Mouse (Mus musculus) lung, postnatal 0 days (tissue): ENCODE results near the gene Tmem164. TPM values are rescaled to one million over a fixed set of nuclear protein-coding genes. Genes with fewer than 3 reads are reported as not detected.

ENCODE experiments used
- ATAC-seq: fragments of 200-750 bp; cut with Nextera tagmentation; 2 replicates; pipeline ENCODE4 v1.8.0; 2017; ENCODE audit warnings: moderate library complexity
- DNase-seq: peaks from one replicate; pipeline ENCODE4 v3.0.0-alpha.2; 2016; ENCODE audit warnings: low spot score
- H3K27ac ChIP-seq: fragments of 300-500 bp; sonication (generic); 2 replicates; pipeline ENCODE4 v1.5.1; 2014; ENCODE audit warnings: antibody characterized with exemption, mild to moderate bottlenecking, low read length, mixed read lengths
- H3K27me3 ChIP-seq: fragments of 300-500 bp; sonication (generic); replicated peaks from 2 replicates; pipeline ENCODE4 v1.6.1; 2014; ENCODE audit warnings: low read length, mixed read lengths; ENCODE audit not compliant: insufficient read depth
- H3K36me3 ChIP-seq: fragments of 300-500 bp; sonication (generic); 2 replicates; pipeline ENCODE4 v1.6.1; 2014; ENCODE audit warnings: low read length, mixed read lengths; ENCODE audit not compliant: insufficient read depth
- H3K4me1 ChIP-seq: fragments of 300-500 bp; sonication (generic); 2 replicates; pipeline ENCODE4 v1.6.1; 2014; ENCODE audit warnings: antibody characterized with exemption, low read depth, low read length, mixed read lengths; ENCODE audit not compliant: insufficient read depth
- H3K4me2 ChIP-seq: fragments of 300-500 bp; sonication (generic); replicated peaks from 2 replicates; pipeline ENCODE4 v1.6.1; 2014; ENCODE audit warnings: low read depth, mild to moderate bottlenecking, low read length, moderate library complexity, mixed read lengths
- H3K4me3 ChIP-seq: fragments of 300-500 bp; sonication (generic); 2 replicates; pipeline ENCODE4 v1.5.1; 2014; ENCODE audit warnings: low read depth, low read length
- H3K9ac ChIP-seq: fragments of 300-500 bp; sonication (generic); replicated peaks from 2 replicates; pipeline ENCODE4 v1.6.1; 2014; ENCODE audit warnings: low read depth, mild to moderate bottlenecking
- H3K9me3 ChIP-seq: fragments of 300-500 bp; sonication (generic); 2 replicates; pipeline ENCODE4 v1.6.1; 2016; ENCODE audit warnings: low read length, mixed read lengths
- CTCF ChIP-seq: IDR thresholded peaks from 2 replicates; pipeline ENCODE4 v1.5.1; 2016; ENCODE audit warnings: antibody characterized with exemption, mild to moderate bottlenecking
- EP300 ChIP-seq: IDR thresholded peaks from 2 replicates; pipeline ENCODE4 v1.6.1; 2016; ENCODE audit warnings: antibody characterized with exemption, mild to moderate bottlenecking, control low read depth
- WGBS: fragments of 180-500 bp; shearing (Covaris S2); extraction: QIAGEN DNeasy Blood & Tissue Kit; methylation state at CpG from one replicate; pipeline ENCODE4 v1.1.7; 2014; 5-methylcytosine and 5-hydroxymethylcytosine counted together
- polyA plus RNA-seq: library from polyadenylated mRNA; unstranded; fragments of >200 nt; fragmentation: Nextera tagmentation; extraction: Ambion mirVana; gene quantifications from 2 replicates; pipeline ENCODE4 v1.2.1, GENCODE M21; 2015

The Tmem164 gene
- polyA plus RNA-seq, 1 experiment from 2014 or later: 47.4 TPM

- DNase-seq: no peak
- H3K4me1 ChIP-seq: no peaks in the 10 kb centered on the region
- ATAC-seq: no peak
- no peaks in the 10 kb centered on the region for H3K9me3 ChIP-seq
- no peak overlapping the region for H3K4me2 ChIP-seq
- no peak overlapping the region for H3K27ac ChIP-seq
- TF ChIP-seq EP300 (no peak), CTCF (no peak)
- 82% methylated on average over 6 of the region's 6 CpGs for WGBS
- H3K4me3 ChIP-seq: no peak overlapping the region
- no peaks in the 10 kb centered on the region for H3K36me3 ChIP-seq
- H3K27me3 ChIP-seq: no peaks in the 10 kb centered on the region
- H3K9ac ChIP-seq: no peak overlapping the region
Observed at GRCm38 (mm10) chrX:142760415-142760814, 79.2 kb downstream of the Tmem164 start.

- Histone ChIP-seq H3K4me3 (no peak overlapping the region), H3K27me3 (no peaks in the 10 kb centered on the region), H3K4me2 (no peak overlapping the region), H3K36me3 (no peaks in the 10 kb centered on the region), H3K9ac (no peak overlapping the region), H3K9me3 (no peaks in the 10 kb centered on the region), H3K4me1 (no peaks in the 10 kb centered on the region), H3K27ac (no peak overlapping the region)
- ATAC-seq (no peak), DNase-seq (no peak)
- TF ChIP-seq CTCF (no peak), EP300 (no peak)
- 80% methylated on average over 7 of the region's 7 CpGs for WGBS
Observed at GRCm38 (mm10) chrX:142763337-142763736, 82.1 kb downstream of the Tmem164 start.

- DNase-seq (no peak), ATAC-seq (no peak)
- no peaks in the 10 kb centered on the region for H3K27me3 ChIP-seq
- H3K36me3 ChIP-seq: no peaks in the 10 kb centered on the region
- 80% methylated on average over 6 of the region's 6 CpGs for WGBS
- no peak overlapping the region for H3K4me3 ChIP-seq
- no peak overlapping the region for H3K9ac ChIP-seq
- H3K9me3 ChIP-seq: no peaks in the 10 kb centered on the region
- H3K27ac ChIP-seq: no peak overlapping the region
- H3K4me2 ChIP-seq: no peak overlapping the region
- TF ChIP-seq EP300 (no peak), CTCF (no peak)
- H3K4me1 ChIP-seq: no peaks in the 10 kb centered on the region
Observed at GRCm38 (mm10) chrX:142769698-142770097, 88.5 kb downstream of the Tmem164 start.

GRCm38 (mm10) chrX:142773658-142774057 lies 92.5 kb downstream of the Tmem164 start:
- no peak overlapping the region for H3K27ac ChIP-seq
- ATAC-seq: peak; percentile 89
- peak; percentile 78 for DNase-seq
- H3K9me3 ChIP-seq: no peaks in the 10 kb centered on the region
- no peak overlapping the region for H3K4me3 ChIP-seq
- WGBS: 73% methylated on average over 4 of the region's 4 CpGs
- no peaks in the 10 kb centered on the region for H3K27me3 ChIP-seq
- TF ChIP-seq CTCF (no peak), EP300 (0 out of 2 replicates have a peak, but pooled peaks have one; percentile 34)
- no peak overlapping the region for H3K4me2 ChIP-seq
- no peaks in the 10 kb centered on the region for H3K36me3 ChIP-seq
- no peak overlapping the region for H3K9ac ChIP-seq
- H3K4me1 ChIP-seq: no peaks in the 10 kb centered on the region

- DNase-seq: no peak
- H3K36me3 ChIP-seq: no peaks in the 10 kb centered on the region
- ATAC-seq: no peak
Observed at GRCm38 (mm10) chrX:142776131-142776530, 94.9 kb downstream of the Tmem164 start.

GRCm38 (mm10) chrX:142778638-142779037 lies 97.4 kb downstream of the Tmem164 start:
- TF ChIP-seq CTCF (no peak), EP300 (peak; percentile 54)
- ATAC-seq (peak; percentile 92), DNase-seq (peak; percentile 61)
- WGBS: 23% methylated on average over 6 of the region's 6 CpGs
- Histone ChIP-seq H3K4me3 (no peak overlapping the region), H3K4me2 (no peak overlapping the region), H3K36me3 (no peaks in the 10 kb centered on the region), H3K27me3 (no peaks in the 10 kb centered on the region), H3K27ac (no peak overlapping the region), H3K9ac (no peak overlapping the region), H3K4me1 (no peaks in the 10 kb centered on the region), H3K9me3 (no peaks in the 10 kb centered on the region)

More at GRCm38 (mm10) chrX:142776131-142776530, 94.9 kb downstream of the Tmem164 start:
- H3K27ac ChIP-seq: no peak overlapping the region; the same call in 1 of the 2 replicates
- H3K4me3 ChIP-seq: no peak overlapping the region
- H3K9me3 ChIP-seq: no peaks in the 10 kb centered on the region
- H3K4me1 ChIP-seq: no peaks in the 10 kb centered on the region
- no peak overlapping the region for H3K9ac ChIP-seq
- 55% methylated on average over 4 of the region's 4 CpGs for WGBS
- TF ChIP-seq CTCF (no peak), EP300 (no peak)
- no peak overlapping the region for H3K4me2 ChIP-seq
- no peaks in the 10 kb centered on the region for H3K27me3 ChIP-seq
